Mouse (Mus musculus): ENCODE measurements around the gene Rock2.
"Not testable (repeated sequence)": the region's sequence is repeated elsewhere in the genome, so short reads cannot be mapped to it uniquely, and the experiment has no call there.

Gene Rock2

GRCm38 (mm10) chr12:17009466-17009865 lies 114.8 kb downstream of the Rock2 start:
- DNase-seq, result no peak

- DNase-seq, result peak; percentile 75 to 90
Observed at GRCm38 (mm10) chr12:17011100-17011870, 116.6 kb downstream of the Rock2 start, which contains the start of gene 2410004P03Rik. Gene 2410004P03Rik, minus strand, starts transcription at chr12:17011727.

- no peak for DNase-seq
Observed at GRCm38 (mm10) chr12:17012067-17012899, 117.6 kb downstream of the Rock2 start.

- peak; percentile 28 to 48 for DNase-seq
Observed at GRCm38 (mm10) chr12:17015711-17016110, 121.0 kb downstream of the Rock2 start.

GRCm38 (mm10) chr12:17018468-17018867 lies 123.8 kb downstream of the Rock2 start:
- DNase-seq, result peak; percentile 24 to 85

- DNase-seq, result not testable (repeated sequence)
Observed at GRCm38 (mm10) chr12:17021125-17021524, 126.4 kb downstream of the Rock2 start.

GRCm38 (mm10) chr12:17022145-17022544 lies 127.5 kb downstream of the Rock2 start:
- DNase-seq, result no peak

- DNase-seq, result no peak
Observed at GRCm38 (mm10) chr12:17024554-17025110, 129.9 kb downstream of the Rock2 start.

GRCm38 (mm10) chr12:17032694-17033463 lies 138.2 kb downstream of the Rock2 start:
- DNase-seq, result peak; percentile 55 to 91

GRCm38 (mm10) chr12:17033464-17033841 lies 138.8 kb downstream of the Rock2 start:
- no peak for DNase-seq

GRCm38 (mm10) chr12:17034671-17035070 lies 140.0 kb downstream of the Rock2 start:
- DNase-seq, result no peak

- peak; percentile 6 to 66 for DNase-seq
Observed at GRCm38 (mm10) chr12:17035128-17035527, 140.4 kb downstream of the Rock2 start.

GRCm38 (mm10) chr12:17036532-17036931 lies 141.8 kb downstream of the Rock2 start:
- DNase-seq, result no peak

GRCm38 (mm10) chr12:17037053-17037610 lies 142.4 kb downstream of the Rock2 start:
- no peak for DNase-seq

Data from kidney, postnatal 36 days (tissue).